Mouse (Mus musculus) lung, postnatal 4 days (tissue): ENCODE measurements around the gene Myo3b.

Experiments used
- DNase-seq, 2 experiments: peaks; one replicate each; pipeline ENCODE4 v3.0.0; 2021

Gene Myo3b

GRCm38 (mm10) chr2:70066338-70067022, 27.6 kb downstream of the Myo3b start:
- DNase-seq = no peak

- DNase-seq = peak in 1 of 2 experiments; percentile 12
Measured at GRCm38 (mm10) chr2:70069861-70070260, 30.9 kb downstream of the Myo3b start.

DNA sequence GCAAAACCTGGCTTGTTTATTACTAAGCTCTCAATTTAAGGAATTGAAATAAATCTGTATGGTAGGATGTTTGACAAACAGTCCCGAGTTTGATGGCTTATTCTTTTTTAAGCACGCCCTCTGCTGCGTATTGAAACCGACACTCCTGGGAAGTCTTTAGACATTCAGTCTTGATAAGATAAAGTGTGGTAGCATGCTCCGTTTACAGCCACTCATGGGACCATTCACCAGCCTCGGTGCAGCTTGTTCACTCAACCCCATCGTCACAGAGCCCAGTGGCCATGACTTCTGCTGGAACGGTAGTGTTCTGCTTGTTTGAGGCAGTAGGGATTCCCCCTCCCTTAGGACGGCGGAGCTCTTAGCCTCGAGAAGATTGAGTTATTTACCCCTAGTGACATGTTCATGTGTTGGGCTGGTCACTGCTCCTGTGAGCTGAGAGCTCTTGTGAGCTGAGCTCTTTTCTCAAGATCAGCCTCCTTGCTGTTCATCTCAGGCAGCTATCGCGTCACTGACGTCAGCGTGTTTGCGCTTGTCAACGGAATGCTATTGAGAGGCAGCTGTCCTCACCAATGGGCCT, 44.6 kb downstream of the Myo3b start:
- DNase-seq = peak in 1 of 2 experiments; percentile 28

DNA sequence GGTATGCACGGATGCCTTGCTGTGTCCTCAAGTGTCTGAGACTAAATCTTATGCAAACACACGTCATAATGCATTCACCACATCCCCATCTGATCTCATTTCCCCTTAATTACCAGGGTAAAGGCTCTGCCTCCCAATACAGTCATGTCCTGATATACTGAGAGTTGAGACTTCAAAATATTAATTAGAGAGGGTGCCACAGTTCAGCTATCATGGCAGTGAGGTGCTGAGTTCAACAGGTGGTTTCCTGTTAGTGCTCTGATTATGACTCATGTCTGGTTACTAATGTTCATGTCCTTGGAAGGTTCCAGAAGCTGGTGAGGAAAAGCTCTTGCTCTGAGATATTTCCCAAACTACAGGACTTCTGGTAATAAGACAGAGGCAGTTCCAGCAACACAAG, 52.3 kb downstream of the Myo3b start:
- peak in 1 of 2 experiments; percentile 13 for DNase-seq

DNA sequence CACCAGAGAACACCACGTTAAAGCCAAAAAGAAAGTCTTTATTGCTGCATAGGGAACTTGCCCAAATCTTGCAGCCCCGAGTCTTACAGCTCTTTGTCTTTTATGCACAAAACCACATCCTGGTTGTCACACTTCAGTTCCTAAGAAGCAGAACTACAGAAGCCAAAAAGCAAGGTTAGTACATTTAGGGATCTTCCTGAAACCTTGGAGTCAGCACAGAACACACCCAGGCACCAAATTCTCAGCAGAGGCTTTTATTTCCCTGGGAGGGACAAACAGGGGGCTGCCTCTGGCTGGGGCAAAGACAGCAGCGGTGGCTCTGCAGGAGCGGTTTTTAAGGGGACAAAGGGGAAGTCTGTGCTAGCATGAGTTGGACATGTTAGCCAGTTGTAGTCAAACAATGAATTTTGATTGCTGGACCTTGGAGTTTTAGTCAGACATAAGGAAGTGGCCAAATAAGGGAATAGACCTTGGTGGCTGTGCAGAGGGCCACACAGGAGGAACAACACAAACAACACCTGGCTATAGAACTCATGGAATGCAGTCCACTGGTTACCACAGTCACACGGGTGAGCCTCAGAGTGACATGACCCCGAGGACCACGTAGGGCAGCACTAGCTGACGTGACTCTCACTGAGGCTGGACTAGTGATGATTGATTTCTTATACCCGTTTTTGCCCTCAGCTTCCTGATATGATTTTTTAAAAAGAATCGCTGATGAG, 53.0 kb downstream of the Myo3b start:
- peak in 1 of 2 experiments; percentile 12 for DNase-seq

DNA sequence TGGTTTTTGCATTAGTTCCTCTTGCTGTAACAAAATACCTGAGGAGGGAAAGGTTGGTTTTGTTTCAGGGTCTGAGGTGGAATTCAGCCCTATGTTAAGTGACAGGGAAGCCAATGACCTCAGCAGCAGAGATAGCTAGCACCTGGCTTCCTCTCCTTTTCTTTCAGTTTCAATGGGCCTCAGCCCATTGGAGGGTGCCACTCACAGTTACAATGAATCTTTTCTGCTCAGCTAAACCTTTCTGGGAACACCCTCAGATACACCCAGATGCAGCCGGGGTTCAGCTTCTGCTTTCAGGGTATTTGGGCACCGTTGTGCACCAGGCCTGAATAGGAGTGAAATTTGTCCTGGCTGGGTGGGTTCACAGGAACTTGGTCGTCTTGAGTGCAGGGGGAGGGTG, 53.7 kb downstream of the Myo3b start:
- DNase-seq = no peak

GRCm38 (mm10) chr2:70094446-70094845, 55.5 kb downstream of the Myo3b start:
- no peak for DNase-seq

- no peak for DNase-seq
Measured at GRCm38 (mm10) chr2:70097229-70098095, 58.5 kb downstream of the Myo3b start.

DNA sequence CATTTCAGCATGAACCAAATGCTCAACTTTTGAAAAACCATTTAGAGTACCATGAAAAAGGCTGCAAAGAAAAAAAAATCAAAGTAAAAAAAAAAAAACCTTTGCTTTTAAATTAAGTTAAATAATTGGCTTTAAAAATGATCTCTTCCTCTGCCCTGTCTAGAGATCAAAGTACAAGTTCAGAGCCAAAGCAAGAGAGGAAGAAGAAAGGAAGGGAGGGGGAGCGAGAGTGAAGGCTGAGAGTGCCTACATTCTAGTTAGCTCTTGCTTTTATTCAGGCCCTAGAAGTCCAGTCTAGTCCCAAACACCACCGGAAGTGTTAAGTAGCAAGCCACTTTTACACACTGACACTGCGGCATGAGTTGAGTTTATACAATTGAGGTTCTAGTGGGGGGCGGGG, 60.5 kb downstream of the Myo3b start:
- DNase-seq = no peak

GRCm38 (mm10) chr2:70105286-70106030, 66.5 kb downstream of the Myo3b start:
- DNase-seq = no peak

- no peak for DNase-seq
Measured at GRCm38 (mm10) chr2:70109010-70109409, 70.1 kb downstream of the Myo3b start.

GRCm38 (mm10) chr2:70113798-70114782, 75.2 kb downstream of the Myo3b start:
- no peak for DNase-seq

DNA sequence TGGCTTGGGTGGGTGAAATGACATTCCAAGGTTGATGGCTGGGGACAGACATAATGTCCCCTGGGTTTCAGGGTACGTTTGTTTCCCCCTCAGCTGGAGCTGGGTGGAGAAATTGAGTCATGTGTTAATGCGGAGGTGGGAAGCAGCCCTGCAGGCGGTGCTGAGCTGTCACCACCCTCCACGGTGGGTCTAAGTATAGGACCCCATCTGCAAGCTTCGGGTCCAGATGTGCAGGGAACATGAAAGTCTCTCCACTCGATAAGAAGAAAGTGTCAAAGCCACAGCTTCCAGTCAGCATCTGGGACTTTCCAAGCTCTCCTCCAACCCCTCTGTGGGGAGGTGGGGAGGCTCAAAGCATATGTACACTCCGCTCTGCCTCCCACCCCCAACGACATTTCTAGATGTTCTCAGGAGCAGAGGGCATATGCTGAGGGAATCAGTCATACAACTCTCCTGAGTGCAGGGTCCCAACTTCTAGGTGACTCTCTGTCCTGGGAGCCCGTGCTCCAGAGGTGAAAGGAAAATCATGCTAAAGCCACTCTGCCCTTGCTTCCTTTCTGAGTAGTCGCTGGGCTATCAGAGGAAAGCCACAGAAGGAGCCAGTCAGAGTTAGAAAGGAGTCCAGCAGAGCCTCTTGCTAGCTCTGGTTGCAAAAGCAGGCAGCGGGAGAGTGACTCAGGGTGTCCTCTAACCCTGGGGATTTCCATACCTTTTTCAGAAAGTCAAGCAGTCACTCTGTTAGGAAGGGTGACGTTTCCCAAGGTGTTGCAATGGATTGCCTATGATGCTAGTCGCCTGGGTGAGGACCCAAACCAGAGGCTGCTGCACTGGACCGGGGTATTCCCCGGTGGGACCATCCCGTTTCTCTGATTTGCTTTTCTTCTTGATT, 79.7 kb downstream of the Myo3b start:
- DNase-seq = no peak

DNA sequence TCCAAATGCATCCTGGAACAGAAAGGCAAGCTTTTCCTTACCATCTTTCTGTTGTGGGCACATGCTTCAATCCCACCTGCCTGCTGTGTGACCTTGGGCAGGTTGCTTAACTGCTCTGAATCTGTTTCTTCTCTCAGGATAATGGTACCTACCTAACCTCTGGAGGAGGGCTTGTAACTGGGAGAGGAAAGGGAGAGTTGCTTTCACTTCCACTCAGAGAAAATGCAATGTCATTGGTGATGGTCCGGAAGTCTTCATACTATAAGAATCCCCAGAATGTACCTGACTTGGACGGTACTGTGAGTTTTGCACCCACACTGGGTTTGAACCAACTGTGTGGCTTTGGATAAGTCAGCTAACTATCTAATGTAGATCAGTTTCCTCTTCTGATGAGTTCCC, 80.3 kb downstream of the Myo3b start:
- no peak for DNase-seq

- no peak for DNase-seq
Measured at GRCm38 (mm10) chr2:70126330-70126729, 87.4 kb downstream of the Myo3b start.

- peak; percentile 51 to 81 for DNase-seq
Measured at GRCm38 (mm10) chr2:70126783-70127182, 87.9 kb downstream of the Myo3b start.

DNA sequence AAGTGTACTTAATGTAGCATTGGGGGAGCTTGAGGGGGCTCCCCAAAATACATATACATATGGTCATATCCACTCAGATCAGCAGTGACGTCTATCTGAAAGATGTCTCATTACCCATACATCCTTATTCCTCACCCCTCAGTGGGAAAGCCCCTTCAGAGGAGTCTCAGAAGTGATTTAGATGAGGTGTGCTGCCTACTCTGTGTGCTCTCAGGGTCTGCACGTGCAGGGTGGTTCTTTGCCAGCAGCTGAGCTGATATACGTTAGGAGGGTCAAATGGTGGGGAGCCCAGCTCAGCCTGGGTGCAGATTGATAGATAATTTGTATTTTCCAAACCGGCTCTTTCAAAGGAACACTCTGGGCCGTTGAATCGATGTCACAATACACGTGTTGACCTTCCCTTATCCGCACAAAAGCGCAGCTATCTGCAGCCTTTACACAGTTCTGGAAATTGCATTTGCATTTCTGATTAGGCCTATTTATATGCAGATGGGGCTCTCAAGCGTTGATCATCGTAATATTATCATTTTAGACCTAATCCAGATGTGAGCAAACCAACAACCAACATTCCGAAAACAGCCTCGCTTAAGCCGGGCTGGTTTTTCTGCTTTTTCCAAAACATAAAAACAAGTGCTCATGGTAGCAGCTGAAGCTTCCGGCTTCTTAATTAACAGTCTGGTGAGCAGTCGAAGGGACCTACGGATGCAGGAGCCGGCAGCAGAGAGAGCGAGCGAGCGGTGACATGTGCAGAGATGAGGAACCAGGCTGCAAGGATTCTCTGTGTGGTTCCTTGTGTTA, 88.6 kb downstream of the Myo3b start:
- DNase-seq = no peak

GRCm38 (mm10) chr2:70128590-70128989, 89.7 kb downstream of the Myo3b start:
- no peak for DNase-seq

GRCm38 (mm10) chr2:70129566-70129965, 90.6 kb downstream of the Myo3b start:
- DNase-seq = no peak
